Mouse (Mus musculus) kidney, embryonic 16.5 days (tissue): ENCODE measurements around the gene Kirrel3. TPM values are rescaled to one million over a fixed set of nuclear protein-coding genes. Genes with fewer than 3 reads are reported as not detected.

Source experiments
- ATAC-seq: fragments of 200-750 bp; cut with Nextera tagmentation; 2 replicates; pipeline ENCODE4 v1.8.0; 2017; ENCODE audit warnings: moderate TSS enrichment; ENCODE audit not compliant: low FRiP score, low TSS enrichment
- H3K27ac ChIP-seq: fragments of 300-500 bp; sonication (generic); 2 replicates; pipeline ENCODE4 v1.5.1; 2014; ENCODE audit warnings: low read length
- H3K27me3 ChIP-seq: fragments of 300-500 bp; sonication (generic); 2 replicates; pipeline ENCODE4 v1.6.1; 2014; ENCODE audit warnings: low read length, control low read depth, mixed read lengths; ENCODE audit not compliant: insufficient read depth
- H3K36me3 ChIP-seq: fragments of 300-500 bp; sonication (generic); 2 replicates; pipeline ENCODE4 v1.6.1; 2014; ENCODE audit warnings: low read length, control low read depth, mixed read lengths; ENCODE audit not compliant: insufficient read depth
- H3K4me1 ChIP-seq: fragments of 300-500 bp; sonication (generic); 2 replicates; pipeline ENCODE4 v1.6.1; 2014; ENCODE audit warnings: low read length, control low read depth, mixed read lengths; ENCODE audit not compliant: insufficient read depth
- H3K4me2 ChIP-seq: fragments of 300-500 bp; sonication (generic); replicated peaks from 2 replicates; pipeline ENCODE4 v1.6.1; 2014; ENCODE audit warnings: low read depth, low read length
- H3K4me3 ChIP-seq: fragments of 300-500 bp; sonication (generic); 2 replicates; pipeline ENCODE4 v1.5.1; 2014; ENCODE audit warnings: mild to moderate bottlenecking, low read length
- H3K9ac ChIP-seq: fragments of 300-500 bp; sonication (generic); replicated peaks from 2 replicates; pipeline ENCODE4 v1.6.1; 2014; ENCODE audit warnings: low read length
- H3K9me3 ChIP-seq: fragments of 300-500 bp; sonication (generic); 2 replicates; pipeline ENCODE4 v1.6.1; 2016; ENCODE audit warnings: low read length, control low read depth
- WGBS: fragments of 180-500 bp; shearing (Covaris S2); extraction: QIAGEN DNeasy Blood & Tissue Kit; methylation state at CpG from one replicate; pipeline ENCODE4 v1.1.7; 2014; 5-methylcytosine and 5-hydroxymethylcytosine counted together
- polyA plus RNA-seq: library from polyadenylated mRNA; unstranded; fragments of >200 nt; fragmentation: Nextera tagmentation; extraction: Ambion mirVana; gene quantifications from 2 replicates; pipeline ENCODE4 v1.2.1, GENCODE M21; 2015

The Kirrel3 gene
- polyA plus RNA-seq, 1 experiment from 2014 or later = 2.6 TPM

- H3K9me3 ChIP-seq = no peaks in the 10 kb centered on the region
- ATAC-seq = no peak
- no peaks in the 10 kb centered on the region for H3K27me3 ChIP-seq
- no peak overlapping the region for H3K9ac ChIP-seq
- WGBS = 53% methylated on average over 3 of the region's 3 CpGs
- H3K4me2 ChIP-seq = no peak overlapping the region
- H3K4me1 ChIP-seq = no peaks in the 10 kb centered on the region
- no peaks in the 10 kb centered on the region for H3K36me3 ChIP-seq
- no peak overlapping the region for H3K4me3 ChIP-seq
- no peak overlapping the region for H3K27ac ChIP-seq
Observed at GRCm38 (mm10) chr9:34652278-34652677, 166.6 kb downstream of the Kirrel3 start.

- no peak for ATAC-seq
Observed at GRCm38 (mm10) chr9:34653141-34653540, 167.4 kb downstream of the Kirrel3 start.

GRCm38 (mm10) chr9:34660566-34660965 lies 174.9 kb downstream of the Kirrel3 start:
- 96% methylated on average over 1 of the region's 1 CpGs for WGBS
- ATAC-seq = no peak
- Histone ChIP-seq H3K4me3 (no peak overlapping the region), H3K9me3 (no peaks in the 10 kb centered on the region), H3K27ac (no peak overlapping the region), H3K4me1 (no peaks in the 10 kb centered on the region), H3K4me2 (no peak overlapping the region), H3K36me3 (no peaks in the 10 kb centered on the region), H3K27me3 (no peaks in the 10 kb centered on the region), H3K9ac (no peak overlapping the region)

More at GRCm38 (mm10) chr9:34653141-34653540, 167.4 kb downstream of the Kirrel3 start:
- Histone ChIP-seq H3K4me1 (no peaks in the 10 kb centered on the region), H3K36me3 (no peaks in the 10 kb centered on the region), H3K9ac (no peak overlapping the region), H3K27me3 (no peaks in the 10 kb centered on the region), H3K9me3 (no peaks in the 10 kb centered on the region), H3K4me2 (no peak overlapping the region), H3K4me3 (no peak overlapping the region), H3K27ac (no peak overlapping the region)
- WGBS = 93% methylated on average over 1 of the region's 1 CpGs

GRCm38 (mm10) chr9:34663412-34663811 lies 177.7 kb downstream of the Kirrel3 start:
- Histone ChIP-seq H3K4me3 (no peak overlapping the region), H3K4me2 (no peak overlapping the region), H3K9ac (no peak overlapping the region), H3K4me1 (peaks cover 7% of the 10 kb centered on the region; the same call in 1 of the 2 replicates), H3K9me3 (no peaks in the 10 kb centered on the region), H3K36me3 (no peaks in the 10 kb centered on the region), H3K27ac (no peak overlapping the region), H3K27me3 (no peaks in the 10 kb centered on the region; the same call in 1 of the 2 replicates)
- ATAC-seq = peak; percentile 73
- WGBS = 25% methylated on average over 6 of the region's 6 CpGs

- Histone ChIP-seq H3K9ac (no peak overlapping the region), H3K4me1 (peaks cover 7% of the 10 kb centered on the region; the same call in 1 of the 2 replicates), H3K4me3 (no peak overlapping the region), H3K36me3 (no peaks in the 10 kb centered on the region), H3K9me3 (no peaks in the 10 kb centered on the region), H3K27ac (no peak overlapping the region), H3K4me2 (no peak overlapping the region), H3K27me3 (no peaks in the 10 kb centered on the region; the same call in 1 of the 2 replicates)
- WGBS = 63% methylated on average over 15 of the region's 15 CpGs
- ATAC-seq = no peak
Observed at GRCm38 (mm10) chr9:34665361-34666129, 179.9 kb downstream of the Kirrel3 start.

- H3K27ac ChIP-seq = no peak overlapping the region
- no peaks in the 10 kb centered on the region for H3K36me3 ChIP-seq
- no peaks in the 10 kb centered on the region for H3K9me3 ChIP-seq
- no peak overlapping the region for H3K4me3 ChIP-seq
- peaks cover 7% of the 10 kb centered on the region; the same call in 1 of the 2 replicates for H3K4me1 ChIP-seq
- no peak for ATAC-seq
- 69% methylated on average over 1 of the region's 1 CpGs for WGBS
- no peaks in the 10 kb centered on the region; the same call in 1 of the 2 replicates for H3K27me3 ChIP-seq
- no peak overlapping the region for H3K4me2 ChIP-seq
- H3K9ac ChIP-seq = no peak overlapping the region
Observed at GRCm38 (mm10) chr9:34667182-34667581, 181.5 kb downstream of the Kirrel3 start.

- H3K36me3 ChIP-seq = no peaks in the 10 kb centered on the region
- peaks cover 6% of the 10 kb centered on the region; the same call in 1 of the 2 replicates for H3K4me1 ChIP-seq
- no peak overlapping the region for H3K4me3 ChIP-seq
- ATAC-seq = no peak
- no peak overlapping the region for H3K4me2 ChIP-seq
- H3K27ac ChIP-seq = no peak overlapping the region
- no peaks in the 10 kb centered on the region for H3K9me3 ChIP-seq
- no peaks in the 10 kb centered on the region; the same call in 1 of the 2 replicates for H3K27me3 ChIP-seq
- WGBS = 75% methylated on average over 2 of the region's 2 CpGs
- H3K9ac ChIP-seq = no peak overlapping the region
Observed at GRCm38 (mm10) chr9:34670906-34671305, 185.2 kb downstream of the Kirrel3 start.

GRCm38 (mm10) chr9:34686798-34687197 lies 201.1 kb downstream of the Kirrel3 start:
- Histone ChIP-seq H3K4me2 (no peak overlapping the region), H3K9ac (no peak overlapping the region), H3K27me3 (no peaks in the 10 kb centered on the region), H3K27ac (no peak overlapping the region), H3K4me1 (no peaks in the 10 kb centered on the region; the same call in 1 of the 2 replicates), H3K4me3 (no peak overlapping the region), H3K9me3 (no peaks in the 10 kb centered on the region), H3K36me3 (no peaks in the 10 kb centered on the region)
- no peak for ATAC-seq
- WGBS = 86% methylated on average over 6 of the region's 6 CpGs

- Histone ChIP-seq H3K4me3 (no peak overlapping the region), H3K36me3 (no peaks in the 10 kb centered on the region), H3K4me1 (no peaks in the 10 kb centered on the region; the same call in 1 of the 2 replicates), H3K27me3 (no peaks in the 10 kb centered on the region), H3K4me2 (no peak overlapping the region), H3K9me3 (no peaks in the 10 kb centered on the region), H3K27ac (no peak overlapping the region), H3K9ac (no peak overlapping the region)
- whole genome bisulfite sequencing = 26% methylated on average over 4 of the region's 4 CpGs
- peak; percentile 39; the same call in 1 of the 2 replicates for ATAC-seq
Observed at GRCm38 (mm10) chr9:34688358-34688757, 202.7 kb downstream of the Kirrel3 start.

- Histone ChIP-seq H3K4me1 (no peaks in the 10 kb centered on the region; the same call in 1 of the 2 replicates), H3K4me3 (no peak overlapping the region), H3K36me3 (no peaks in the 10 kb centered on the region), H3K9me3 (no peaks in the 10 kb centered on the region), H3K9ac (no peak overlapping the region), H3K4me2 (no peak overlapping the region), H3K27me3 (no peaks in the 10 kb centered on the region), H3K27ac (no peak overlapping the region)
- 33% methylated on average over 3 of the region's 3 CpGs for WGBS
- ATAC-seq = no peak
Observed at GRCm38 (mm10) chr9:34689375-34689774, 203.7 kb downstream of the Kirrel3 start.
